ENCODE assay signal across 8 mouse cellular contexts in genomic region chr3:63964100-63964921, GRCm38 (mm10). TPM values are rescaled to one million over a fixed set of nuclear protein-coding genes. Genes with fewer than 3 reads are reported as not detected.
DNase-seq lines count a peak whose midpoint lies in the region; ATAC-seq and TF ChIP-seq lines count a peak whose summit lies in the region.

TSS of gene Slc33a1 (minus strand) at chr3:63964768.

- TF ChIP-seq POLR2A in testis, adult 2 months (IDR thresholded peaks at IDR 0.05; ENCODE audit: control insufficient read depth, low read depth, low read length), result peak; percentile 72

- peak within 1 kb of the TSS; percentile 96 for H3K4me3 ChIP-seq in E14TG2a.4 (replicated peaks; ENCODE audit: low read length)
- H3K4me3 ChIP-seq in forebrain, embryonic 12.5 days (replicated peaks), result peak within 1 kb of the TSS; percentile 81
- peak within 1 kb of the TSS; percentile 83 for H3K4me3 ChIP-seq in heart, postnatal 0 days (ENCODE audit: low read depth, low read length)
- peak within 1 kb of the TSS; percentile 94 for H3K4me3 ChIP-seq in liver, embryonic 16.5 days (ENCODE audit: low read depth, low read length)
- peak within 1 kb of the TSS; percentile 82 for H3K4me3 ChIP-seq in neural tube, embryonic 13.5 days
- peak within 1 kb of the TSS; percentile 98 for H3K4me3 ChIP-seq in testis, adult 2 months (ENCODE audit: control insufficient read depth, low read depth, low read length)

- ATAC-seq in forebrain, embryonic 12.5 days (ENCODE audit: low FRiP score), result peak; percentile 98
- peak; percentile 97 for ATAC-seq in heart, postnatal 0 days (ENCODE audit: insufficient read depth, low read depth)
- peak; percentile 95 for ATAC-seq in liver, embryonic 16.5 days (ENCODE audit: low read depth)
- peak; percentile 98 for ATAC-seq in neural tube, embryonic 13.5 days (ENCODE audit: low read depth)

- no peaks in the 10 kb centered on the region for H3K36me3 ChIP-seq in E14TG2a.4 (ENCODE audit: insufficient read depth, low read length)
- no peaks in the 10 kb centered on the region for H3K36me3 ChIP-seq in forebrain, embryonic 12.5 days (replicated peaks)
- 0 out of 2 replicates have a peak, but pooled peaks cover 4% of the 10 kb centered on the region for H3K36me3 ChIP-seq in heart, postnatal 0 days (replicated peaks; ENCODE audit: control insufficient read depth, insufficient read depth, low read length)
- H3K36me3 ChIP-seq in liver, embryonic 16.5 days (ENCODE audit: control insufficient read depth, insufficient read depth), result no peaks in the 10 kb centered on the region
- H3K36me3 ChIP-seq in neural tube, embryonic 13.5 days, result peaks cover 4% of the 10 kb centered on the region; the same call in 1 of the 2 replicates
- no peaks in the 10 kb centered on the region for H3K36me3 ChIP-seq in testis, adult 2 months (ENCODE audit: control insufficient read depth, insufficient read depth, low read length)

- H3K4me2 ChIP-seq in forebrain, embryonic 12.5 days, result peak within 1 kb of the TSS; percentile 90
- peak within 1 kb of the TSS; percentile 90 for H3K4me2 ChIP-seq in heart, postnatal 0 days (ENCODE audit: low read depth, low read length)
- H3K4me2 ChIP-seq in liver, embryonic 16.5 days (ENCODE audit: low read depth, low read length), result peak within 1 kb of the TSS; percentile 67
- peak within 1 kb of the TSS; percentile 81 for H3K4me2 ChIP-seq in neural tube, embryonic 13.5 days

- H3K9me3 ChIP-seq in E14TG2a.4 (ENCODE audit: low read length), result no peaks in the 10 kb centered on the region
- H3K9me3 ChIP-seq in forebrain, embryonic 12.5 days, result no peaks in the 10 kb centered on the region
- H3K9me3 ChIP-seq in heart, postnatal 0 days (replicated peaks; ENCODE audit: control insufficient read depth, low read length), result no peaks in the 10 kb centered on the region
- H3K9me3 ChIP-seq in liver, embryonic 16.5 days (replicated peaks; ENCODE audit: control insufficient read depth, low read length), result no peaks in the 10 kb centered on the region
- H3K9me3 ChIP-seq in neural tube, embryonic 13.5 days, result no peaks in the 10 kb centered on the region

- no peak for TF ChIP-seq CTCF in E14TG2a.4 (conservative IDR thresholded peaks at IDR 0.05; ENCODE audit: low read length)
- TF ChIP-seq CTCF in heart, postnatal 0 days (IDR thresholded peaks at IDR 0.05; ENCODE audit: low read depth), result no peak
- peak; percentile 17; the same call in 1 of the 2 replicates for TF ChIP-seq CTCF in testis, adult 2 months (IDR thresholded peaks at IDR 0.05; ENCODE audit: control insufficient read depth, insufficient read depth, insufficient replicate concordance, low read depth, low read length)

- TF ChIP-seq EP300 in heart, postnatal 0 days (IDR thresholded peaks at IDR 0.05; ENCODE audit: low read depth), result peak; percentile 72; the same call in 1 of the 2 replicates

- WGBS in forebrain, embryonic 12.5 days, result under 1% methylated on average over 68 of the region's 69 CpGs
- under 1% methylated on average over 63 of the region's 69 CpGs for WGBS in heart, postnatal 0 days
- under 1% methylated on average over 68 of the region's 69 CpGs for WGBS in liver, embryonic 16.5 days (ENCODE audit: insufficient replicate concordance)
- WGBS in neural tube, embryonic 13.5 days, result under 1% methylated on average over 69 of the region's 69 CpGs

- H3K27me3 ChIP-seq in E14TG2a.4 (ENCODE audit: insufficient read depth, low read length), result peaks cover 10% of the 10 kb centered on the region
- H3K27me3 ChIP-seq in forebrain, embryonic 12.5 days, result peaks cover 9% of the 10 kb centered on the region
- H3K27me3 ChIP-seq in heart, postnatal 0 days (ENCODE audit: control insufficient read depth, insufficient read depth, low read length), result 0 out of 2 replicates have a peak, but pooled peaks cover 4% of the 10 kb centered on the region
- peaks cover 2% of the 10 kb centered on the region for H3K27me3 ChIP-seq in liver, embryonic 16.5 days (ENCODE audit: control insufficient read depth, insufficient read depth, low read depth, low read length)
- H3K27me3 ChIP-seq in neural tube, embryonic 13.5 days, result peaks cover 19% of the 10 kb centered on the region
- no peaks in the 10 kb centered on the region for H3K27me3 ChIP-seq in testis, adult 2 months (ENCODE audit: control insufficient read depth, insufficient read depth, low read length)

- DNase-seq in c-Kit-positive CD71-positive TER-119-positive erythroid progenitor cells, embryonic 14.5 days (ENCODE audit: low spot score), result peak; percentile 99
- DNase-seq in heart, postnatal 0 days (ENCODE audit: low spot score), result peak; percentile 98
- DNase-seq in kidney, postnatal 4 days, result peak; percentile 100

- peak within 1 kb of the TSS; percentile 87 for H3K27ac ChIP-seq in forebrain, embryonic 12.5 days
- H3K27ac ChIP-seq in heart, postnatal 0 days (ENCODE audit: low read depth), result peak within 1 kb of the TSS; percentile 94
- peak within 1 kb of the TSS; percentile 91 for H3K27ac ChIP-seq in liver, embryonic 16.5 days (ENCODE audit: low read length)
- peak within 1 kb of the TSS; percentile 93 for H3K27ac ChIP-seq in neural tube, embryonic 13.5 days (replicated peaks)
- H3K27ac ChIP-seq in testis, adult 2 months (ENCODE audit: control insufficient read depth, insufficient read depth, low read depth, low read length), result peak within 1 kb of the TSS; percentile 91

- H3K4me1 ChIP-seq in E14TG2a.4 (replicated peaks; ENCODE audit: low read depth, low read length), result peaks cover 12% of the 10 kb centered on the region
- peaks cover 25% of the 10 kb centered on the region for H3K4me1 ChIP-seq in forebrain, embryonic 12.5 days
- peaks cover 15% of the 10 kb centered on the region for H3K4me1 ChIP-seq in heart, postnatal 0 days (ENCODE audit: control insufficient read depth, insufficient read depth)
- H3K4me1 ChIP-seq in liver, embryonic 16.5 days (ENCODE audit: control insufficient read depth, low read depth, low read length), result peaks cover 7% of the 10 kb centered on the region; the same call in 1 of the 2 replicates
- H3K4me1 ChIP-seq in neural tube, embryonic 13.5 days (replicated peaks), result peaks cover 30% of the 10 kb centered on the region
- no peaks in the 10 kb centered on the region; the same call in 1 of the 2 replicates for H3K4me1 ChIP-seq in testis, adult 2 months (ENCODE audit: control insufficient read depth, insufficient read depth, low read length)

- peak within 1 kb of the TSS; percentile 85 for H3K9ac ChIP-seq in forebrain, embryonic 12.5 days
- H3K9ac ChIP-seq in heart, postnatal 0 days (replicated peaks; ENCODE audit: low read depth, low read length), result peak within 1 kb of the TSS; percentile 81
- peak within 1 kb of the TSS; percentile 91 for H3K9ac ChIP-seq in liver, embryonic 16.5 days (ENCODE audit: low read depth, low read length)
- H3K9ac ChIP-seq in neural tube, embryonic 13.5 days, result peak within 1 kb of the TSS; percentile 90

RNA-seq across cellular contexts. Expression of gene Slc33a1, which starts in this region (rescaled TPM):
- polyA plus RNA-seq in forebrain, embryonic 12.5 days (2016; fragmentation: Nextera tagmentation; extraction: Ambion mirVana), result 13.8 and 15.4 TPM in 2 replicates
- 24.0 and 31.9 TPM in 2 replicates for total RNA-seq in heart, postnatal 0 days (2014; rRNA removed; ENCODE audit: low replicate concordance)
- polyA plus RNA-seq in heart, postnatal 0 days (2015; fragmentation: Nextera tagmentation; extraction: Ambion mirVana), result 9.4 TPM in 2 replicates
- 12.2 and 12.5 TPM in 2 replicates for polyA plus RNA-seq in liver, embryonic 16.5 days (2015; fragmentation: Nextera tagmentation; extraction: Ambion mirVana)
- polyA plus RNA-seq in neural tube, embryonic 13.5 days (2015; fragmentation: Nextera tagmentation; extraction: Ambion mirVana), result 16.1 and 16.8 TPM in 2 replicates
- polyA plus RNA-seq in testis, adult 2 months (2012; rRNA removed), result 17.6 and 18.5 TPM in 2 replicates

Comparison
In these comparisons a context has a peak if more than half of its experiments do, and no peak if none do; other contexts are left out.
1. Peak in every context shown above with its lines: DNase-seq, ATAC-seq, H3K4me3 ChIP-seq and H3K27ac ChIP-seq.